Mouse (Mus musculus): ENCODE measurements around the gene Tmem33.

Gene Tmem33

GRCm38 (mm10) chr5:67340811-67341210 is 80.4 kb downstream of the Tmem33 start:
- DNase-seq = no peak
